Mouse (Mus musculus): ENCODE results near the gene Traf7. TPM values are rescaled to one million over a fixed set of nuclear protein-coding genes. Genes with fewer than 3 reads are reported as not detected.

Gene Traf7
- total and polyA plus RNA-seq, 3 experiments = 109 to 176 (median 122) TPM

DNA sequence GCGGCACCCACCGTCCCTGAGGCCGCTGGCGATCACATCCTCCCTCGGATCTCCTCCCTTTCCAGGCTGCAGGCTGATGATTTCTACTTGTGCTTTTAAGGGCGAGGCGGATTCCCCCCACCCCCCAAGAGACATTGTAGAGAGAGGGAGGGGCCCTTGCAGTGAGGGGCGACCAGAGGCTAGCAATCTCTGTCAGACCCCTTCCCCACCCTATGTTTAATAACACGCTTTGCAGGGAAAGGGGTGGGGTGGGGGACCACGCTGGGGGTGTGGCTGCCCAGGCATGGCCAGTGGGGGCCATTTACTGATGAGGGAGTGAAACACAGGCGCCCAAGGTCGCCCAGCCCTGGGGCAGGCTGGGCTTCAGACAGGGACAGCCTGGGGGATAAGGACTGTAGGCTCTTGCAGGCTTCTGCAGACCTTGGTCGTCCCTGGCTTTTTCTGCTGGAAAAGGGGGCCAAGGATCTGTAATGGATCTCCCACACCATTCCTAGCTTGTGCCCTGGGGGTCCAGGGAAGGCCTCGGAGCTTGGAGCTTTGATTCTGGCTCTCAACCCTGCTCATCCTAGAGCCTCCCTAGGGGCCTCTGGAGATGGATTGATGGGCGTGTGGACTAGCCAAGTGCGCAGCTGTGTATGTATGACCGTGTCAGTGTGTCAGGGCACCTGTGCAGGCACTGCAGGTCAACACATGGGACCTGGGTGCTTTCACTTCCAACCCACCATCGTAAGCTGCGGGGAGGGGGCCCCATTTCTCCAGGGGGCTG lies 38.3 kb downstream of the Traf7 start:
- in situ Hi-C loops (cut with MboI; ENCODE audit: low pct_ligation_motif_present, low pct_unique_long_range_greater_than_20kb, low sequenced_read_pairs) (no loop called here), dilution Hi-C loops (cut with MboI; ENCODE audit: extremely low pct_ligation_motif_present, extremely low pct_unique_long_range_greater_than_20kb, low sequenced_read_pairs) (no loop called here)
- Histone ChIP-seq H3K9me3 (replicated peaks; ENCODE audit: low read length) (no peaks in the 10 kb centered on the region), H3K4me1 (ENCODE audit: control insufficient read depth in 1 of 2, insufficient read depth in 2 of 2) (peaks cover 5 to 6% of the 10 kb centered on the region in 2 experiments; a peak in 2 of 4 replicates), H3K4me3 (replicated peaks in 1 of 3; ENCODE audit: low read depth in 2 of 3, low read length in 2 of 3, poor library complexity in 1 of 3) (peak overlapping the region in 1 of 3 experiments; percentile 47), H3K4me2 (ENCODE audit: insufficient read depth, low read depth, poor library complexity, severe bottlenecking) (peak overlapping the region; percentile 76; the same call in 1 of the 2 replicates), H3K36me3 (replicated peaks in 1 of 2; ENCODE audit: control insufficient read depth in 1 of 2, insufficient read depth in 1 of 2, low read length in 1 of 2) (no peaks in the 10 kb centered on the region), H3K79me2 (replicated peaks; ENCODE audit: control insufficient read depth, extremely low read depth, insufficient read depth, poor library complexity, severe bottlenecking) (no peaks in the 10 kb centered on the region), H3K27ac (ENCODE audit: insufficient read depth, low read depth) (no peak overlapping the region), H3K9ac (ENCODE audit: insufficient read depth, low read depth) (no peak overlapping the region), H3K27me3 (replicated peaks) (peaks cover 56% of the 10 kb centered on the region)
- no peak for DNase-seq (ENCODE audit: extremely low read depth)
- no peak for TF ChIP-seq E2F4 (IDR thresholded peaks at IDR 0.05; ENCODE audit: insufficient replicate concordance, low read depth, low read length)
- TF ChIP-seq ZMIZ1 (IDR thresholded peaks at IDR 0.05; ENCODE audit: low read depth, low read length) = no peak
- TF ChIP-seq USF2 (conservative IDR thresholded peaks at IDR 0.05; ENCODE audit: low read depth, low read length) = no peak
- TF ChIP-seq JUND (conservative IDR thresholded peaks at IDR 0.05; ENCODE audit: low read depth, low read length) = no peak
- TF ChIP-seq ZKSCAN1 (IDR thresholded peaks at IDR 0.05; ENCODE audit: borderline replicate concordance, low read depth, low read length) = no peak
- no peak for TF ChIP-seq ZC3H11A (IDR thresholded peaks at IDR 0.05; ENCODE audit: low read depth, low read length)
- no peak for TF ChIP-seq BHLHE40 (IDR thresholded peaks at IDR 0.05; ENCODE audit: low read depth, low read length)
- no peak for TF ChIP-seq JUN (IDR thresholded peaks at IDR 0.05; ENCODE audit: insufficient read depth, low read depth, low read length)
- TF ChIP-seq SIN3A (IDR thresholded peaks at IDR 0.05; ENCODE audit: low read length) = no peak
- TF ChIP-seq ELF1 (IDR thresholded peaks at IDR 0.05; ENCODE audit: low read depth, low read length) = no peak
- no peak for TF ChIP-seq TCF12 (IDR thresholded peaks at IDR 0.05; ENCODE audit: low read depth, low read length)
- no peak for TF ChIP-seq MXI1 (IDR thresholded peaks at IDR 0.05; ENCODE audit: low read depth, low read length)
- no peak for TF ChIP-seq MAZ (IDR thresholded peaks at IDR 0.05; ENCODE audit: low read depth, low read length)
- no peak for TF ChIP-seq MAX (IDR thresholded peaks at IDR 0.05; ENCODE audit: low read length)
- TF ChIP-seq TBP (conservative IDR thresholded peaks at IDR 0.05; ENCODE audit: low read depth, low read length) = no peak
- TF ChIP-seq RCOR1 (conservative IDR thresholded peaks at IDR 0.05; ENCODE audit: low read depth, low read length) = no peak
- TF ChIP-seq MYC (IDR thresholded peaks at IDR 0.05; ENCODE audit: low read depth, low read length) = no peak
- no peak for TF ChIP-seq CTCF (conservative IDR thresholded peaks at IDR 0.05 in 1 of 2, IDR thresholded peaks at IDR 0.05 in 1 of 2; ENCODE audit: low read depth in 2 of 2, low read length in 2 of 2)

DNA sequence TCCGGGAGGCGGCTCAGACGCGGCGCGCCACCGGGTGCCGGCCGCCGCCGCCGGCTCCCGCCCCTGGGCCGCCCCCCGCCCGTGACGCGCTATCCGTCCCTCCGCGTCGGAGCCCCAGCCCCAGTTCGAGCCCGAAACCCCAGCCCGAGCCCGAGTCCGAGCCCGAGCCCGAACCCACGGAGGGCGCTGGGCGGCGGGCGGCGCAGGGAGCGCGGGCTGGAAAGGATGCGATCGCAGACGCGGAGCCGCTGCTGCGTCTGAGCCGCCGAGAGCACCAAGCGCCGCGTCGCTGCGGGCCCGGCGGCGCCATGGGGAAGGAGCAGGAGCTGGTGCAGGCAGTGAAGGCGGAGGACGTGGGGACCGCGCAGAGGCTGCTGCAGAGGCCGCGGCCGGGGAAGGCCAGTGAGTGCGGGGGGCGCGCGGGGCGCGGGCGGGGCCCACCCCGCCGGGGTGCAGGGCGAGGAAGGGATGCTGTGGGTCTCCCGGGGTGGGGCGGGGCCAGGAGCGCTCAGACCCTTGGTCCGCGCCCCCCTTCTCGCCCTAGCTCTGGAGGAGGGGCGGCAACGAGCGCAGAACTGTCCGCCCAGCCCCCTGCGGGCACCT lies 39.0 kb downstream of the Traf7 start:
- H3K9ac ChIP-seq (ENCODE audit: insufficient read depth, low read depth) = no peak overlapping the region; the same call in 1 of the 2 replicates
- peak overlapping the region; percentile 76 for H3K4me2 ChIP-seq (ENCODE audit: insufficient read depth, low read depth, poor library complexity, severe bottlenecking)
- TF ChIP-seq SIN3A (IDR thresholded peaks at IDR 0.05; ENCODE audit: low read length) (no peak), UBTF (IDR thresholded peaks at IDR 0.05; ENCODE audit: low read depth, low read length) (peak; percentile 83; the same call in 1 of the 2 replicates)
- no peaks in the 10 kb centered on the region for H3K36me3 ChIP-seq (replicated peaks in 1 of 2; ENCODE audit: control insufficient read depth in 1 of 2, insufficient read depth in 1 of 2, low read length in 1 of 2)
- peaks cover 56% of the 10 kb centered on the region for H3K27me3 ChIP-seq (replicated peaks)
- dilution Hi-C loops (cut with MboI; ENCODE audit: extremely low pct_ligation_motif_present, extremely low pct_unique_long_range_greater_than_20kb, low sequenced_read_pairs) (no loop called here), in situ Hi-C loops (cut with MboI; ENCODE audit: low pct_ligation_motif_present, low pct_unique_long_range_greater_than_20kb, low sequenced_read_pairs) (no loop called here)
- H3K27ac ChIP-seq (ENCODE audit: insufficient read depth, low read depth) = no peak overlapping the region
- DNase-seq (ENCODE audit: extremely low read depth) = no peak
- H3K9me3 ChIP-seq (replicated peaks; ENCODE audit: low read length) = no peaks in the 10 kb centered on the region
- peaks cover 5 to 6% of the 10 kb centered on the region in 2 experiments; a peak in 2 of 4 replicates for H3K4me1 ChIP-seq (ENCODE audit: control insufficient read depth in 1 of 2, insufficient read depth in 2 of 2)
- peak overlapping the region in 1 of 3 experiments; percentile 47 for H3K4me3 ChIP-seq (replicated peaks in 1 of 3; ENCODE audit: low read depth in 2 of 3, low read length in 2 of 3, poor library complexity in 1 of 3)
- no peaks in the 10 kb centered on the region for H3K79me2 ChIP-seq (replicated peaks; ENCODE audit: control insufficient read depth, extremely low read depth, insufficient read depth, poor library complexity, severe bottlenecking)
